Mouse (Mus musculus) mature B cell (primary cell): Measurements from ENCODE around the gene Arvcf.

Source experiments
- in situ Hi-C: fragments of 300-500 bp; cut with MboI; formaldehyde crosslinking; loops from 2 replicates; pipeline ENCODE4 v1.14.3; 2019

Arvcf gene

DNA sequence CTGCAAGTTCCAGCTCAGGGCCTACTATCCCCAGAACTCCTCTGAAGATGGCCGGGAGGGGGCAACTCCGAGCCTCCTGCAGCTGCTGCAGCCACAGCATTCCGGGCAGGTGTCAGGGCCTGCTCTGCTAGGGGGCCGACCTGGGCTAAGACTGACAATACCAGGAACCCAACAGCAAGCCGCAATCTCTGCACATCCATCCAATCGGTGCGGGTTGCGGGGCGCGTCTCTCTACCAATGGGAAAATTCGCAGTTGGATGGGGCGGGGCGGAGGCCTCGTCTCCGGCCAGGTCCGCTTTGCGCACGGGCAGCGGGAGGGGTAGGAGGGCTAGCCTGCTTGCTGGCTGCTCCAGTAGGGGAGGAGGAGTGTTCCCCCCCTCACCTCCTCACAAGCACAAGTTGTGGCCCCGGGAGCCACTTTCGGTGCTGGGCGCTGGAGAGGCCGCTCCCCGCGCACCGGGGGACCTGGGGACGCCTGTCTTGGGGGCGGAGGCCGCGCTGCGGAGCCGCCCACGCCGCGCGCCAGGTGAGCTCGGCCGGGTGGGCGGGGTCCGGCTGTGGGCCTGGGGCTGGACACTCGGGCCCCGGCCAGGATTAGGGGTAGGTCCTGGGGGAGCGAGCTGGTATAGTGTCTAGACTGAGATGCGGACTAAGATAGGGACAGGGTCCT, at the start of gene Arvcf, which contains the start of gene Tango2:
TSS of gene Arvcf (plus strand) at position 252 of the 670 bp plus-strand sequence.
TSS of gene Tango2 (minus strand) at position 173 of the 670 bp plus-strand sequence.
- in situ Hi-C loops: no loop called here

- in situ Hi-C loops: no loop called here
These were observed 39.8 kb upstream of the Arvcf start for GRCm38 (mm10) chr16:18308159-18308558.

GRCm38 (mm10) chr16:18318992-18319391, 29.0 kb upstream of the Arvcf start:
- in situ Hi-C loops: no loop called here

GRCm38 (mm10) chr16:18321443-18321842, 26.5 kb upstream of the Arvcf start:
- in situ Hi-C loops: no loop called here

DNA sequence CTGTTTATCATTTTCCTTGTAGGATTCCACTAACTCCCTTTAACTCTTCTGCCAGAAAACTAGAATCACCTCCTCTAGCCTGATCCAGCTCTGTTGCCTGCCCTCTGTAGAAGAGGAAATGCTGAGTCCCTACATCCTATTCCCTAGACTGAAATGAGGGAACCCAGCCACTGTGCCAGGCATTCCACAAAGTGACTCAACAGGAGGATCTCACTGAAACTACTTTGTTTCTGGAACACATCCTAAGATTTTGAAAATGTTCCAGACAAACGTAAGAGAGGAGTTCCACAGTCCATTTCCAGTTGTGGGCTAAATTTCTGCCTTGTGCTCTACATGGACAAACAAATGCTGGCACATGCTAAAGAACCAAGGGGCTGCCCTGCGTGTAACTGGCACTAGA, 24.5 kb upstream of the Arvcf start:
- in situ Hi-C loops: no loop called here

GRCm38 (mm10) chr16:18324031-18324430, 24.0 kb upstream of the Arvcf start:
- in situ Hi-C loops: no loop called here

DNA sequence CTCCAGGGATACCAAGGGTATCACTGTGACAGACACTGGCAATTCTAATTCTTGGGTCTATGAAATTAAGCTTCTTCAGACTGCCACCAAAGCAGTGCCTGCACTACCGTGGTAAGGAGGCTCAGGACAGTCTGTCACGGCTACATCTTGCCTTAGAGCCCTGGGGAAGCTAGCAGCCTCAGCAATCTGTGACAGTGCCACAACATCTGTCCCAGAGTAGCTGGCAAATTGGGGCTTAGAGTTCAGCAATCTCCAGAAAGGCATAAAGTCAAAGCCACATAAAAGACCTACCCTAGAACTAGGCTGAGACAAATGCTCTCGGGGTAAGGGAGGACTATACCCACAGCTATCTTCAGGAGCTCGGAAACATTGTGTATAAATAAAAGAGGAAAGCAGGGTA, 22.2 kb upstream of the Arvcf start:
- in situ Hi-C loops: no loop called here

DNA sequence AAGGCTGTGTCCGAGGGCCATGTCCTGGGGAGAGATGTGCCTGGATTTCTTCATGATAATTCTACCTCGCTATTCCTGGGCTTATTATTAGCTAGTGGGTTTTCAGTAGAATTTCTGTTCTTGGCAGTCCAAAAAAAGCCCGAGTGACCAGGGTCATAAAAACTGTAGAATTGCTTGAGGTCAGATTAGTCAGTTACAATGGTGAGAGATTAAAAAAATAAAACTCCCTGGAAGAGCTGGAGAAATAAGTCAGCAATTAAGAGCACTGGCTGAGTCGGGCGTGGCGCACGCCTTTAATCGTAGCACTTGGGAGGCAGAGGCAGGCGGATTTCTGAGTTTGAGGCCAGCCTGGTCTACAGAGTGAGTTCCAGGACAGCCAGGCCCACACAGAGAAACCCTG, 20.0 kb upstream of the Arvcf start:
- in situ Hi-C loops: no loop called here

GRCm38 (mm10) chr16:18328524-18328923, 19.5 kb upstream of the Arvcf start:
- in situ Hi-C loops: no loop called here

DNA sequence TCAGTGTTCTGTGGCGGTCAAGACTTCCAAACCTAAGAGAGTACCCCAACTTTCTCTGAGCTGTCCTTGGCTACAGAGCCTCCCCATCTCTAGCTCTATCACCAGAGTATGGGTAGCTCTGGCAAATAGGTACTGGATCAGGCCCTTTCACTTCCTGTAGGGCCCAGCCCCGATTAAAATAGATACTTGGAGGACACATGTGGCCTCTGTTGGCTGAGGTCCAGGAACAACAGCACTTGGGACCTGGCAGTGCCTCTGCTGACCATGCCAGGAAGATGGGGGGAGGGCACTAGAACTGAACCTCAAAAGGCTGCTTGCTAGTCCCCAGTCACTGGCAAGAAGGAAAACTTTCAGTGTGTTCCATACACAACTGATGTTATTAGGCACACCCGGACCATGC, 14.0 kb upstream of the Arvcf start:
- in situ Hi-C loops: no loop called here

- in situ Hi-C loops: no loop called here
These were observed 12.0 kb upstream of the Arvcf start for GRCm38 (mm10) chr16:18335981-18336380.

- in situ Hi-C loops: no loop called here
These were observed 10.7 kb upstream of the Arvcf start for GRCm38 (mm10) chr16:18337261-18337660.

- in situ Hi-C loops: no loop called here
These were observed 8.1 kb upstream of the Arvcf start for GRCm38 (mm10) chr16:18339866-18340265.

DNA sequence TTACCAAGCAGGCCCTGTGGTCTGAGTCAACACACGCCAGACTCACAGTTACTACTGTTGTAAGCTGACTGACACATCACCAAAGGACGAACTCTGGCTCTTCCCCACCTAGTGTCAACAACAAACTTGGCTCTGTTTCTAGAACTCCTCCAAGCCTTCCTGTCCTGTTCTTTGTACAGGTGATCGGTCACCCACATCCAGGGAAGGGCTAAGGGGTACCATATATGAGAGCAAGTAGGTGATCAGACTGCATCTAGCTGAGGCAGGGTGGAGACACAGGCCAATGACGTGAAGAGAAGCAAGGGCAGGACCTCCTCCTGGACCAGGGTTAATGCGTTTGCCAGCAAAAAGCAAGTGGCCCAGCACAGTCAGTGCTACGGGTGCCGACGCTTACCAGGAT, 6.4 kb upstream of the Arvcf start:
- in situ Hi-C loops: no loop called here

DNA sequence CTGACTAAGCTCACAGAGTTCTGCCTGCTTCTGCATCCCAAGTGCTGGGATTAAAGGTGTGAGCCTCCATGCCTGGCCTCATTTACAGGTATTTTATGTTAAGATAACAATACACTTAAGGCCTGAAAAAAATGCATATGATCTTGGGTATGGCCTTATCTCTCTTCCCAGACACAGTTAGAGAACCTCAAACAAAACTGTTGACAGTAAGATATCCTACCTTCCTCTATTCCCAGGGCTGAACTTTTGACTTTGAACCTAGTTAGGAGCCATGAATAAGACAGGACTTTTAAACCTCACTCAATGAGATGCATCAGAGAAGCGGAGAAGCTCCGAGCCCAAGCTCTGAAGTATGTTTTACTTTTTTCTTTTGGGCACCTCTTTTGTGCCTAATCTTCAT, 5.9 kb upstream of the Arvcf start:
- in situ Hi-C loops: no loop called here

DNA sequence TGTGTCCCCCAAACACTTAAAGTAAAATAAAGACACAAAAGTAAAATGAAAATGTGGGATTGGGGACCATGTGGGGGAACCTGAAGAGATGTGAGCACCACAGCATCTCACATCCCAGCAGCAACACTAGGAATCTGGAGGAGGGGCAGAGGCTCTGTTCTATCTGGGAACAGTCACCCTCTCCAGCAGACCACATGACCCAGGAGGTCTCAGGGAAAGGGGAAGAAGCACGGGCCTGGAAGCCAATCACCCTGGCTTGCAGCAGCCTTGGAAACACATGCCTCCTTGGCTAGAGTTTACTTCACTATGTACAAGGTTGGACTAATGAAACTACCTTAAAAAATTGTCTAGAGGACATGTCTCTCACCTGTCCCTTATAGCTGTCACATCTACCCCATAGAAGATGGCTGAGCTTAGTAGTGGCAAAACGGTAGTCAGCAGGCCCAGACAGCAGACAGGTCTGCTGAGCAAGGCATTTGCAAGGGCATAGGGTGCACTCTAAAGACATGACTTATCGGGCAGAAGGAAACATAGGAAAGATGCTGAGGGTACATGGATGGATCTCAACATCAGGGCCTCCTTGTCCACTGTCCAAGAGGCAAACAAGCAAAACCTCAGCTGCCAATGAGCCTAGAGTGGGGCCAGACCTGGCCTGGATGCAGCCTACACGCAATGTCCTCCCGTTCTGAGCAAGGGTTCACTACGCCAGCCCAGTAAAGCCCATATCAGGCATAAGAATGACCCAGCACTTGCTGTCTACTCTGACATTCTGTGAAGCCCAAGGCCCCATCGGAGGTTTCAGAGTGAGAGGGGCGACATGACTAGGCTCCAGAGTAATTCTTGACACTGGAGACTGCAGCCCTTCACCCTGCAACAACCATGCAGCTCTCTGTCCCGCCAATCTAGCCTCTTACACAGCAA, 5.1 kb upstream of the Arvcf start:
- in situ Hi-C loops: no loop called here

GRCm38 (mm10) chr16:18343778-18344177, 4.2 kb upstream of the Arvcf start:
- in situ Hi-C loops: no loop called here

DNA sequence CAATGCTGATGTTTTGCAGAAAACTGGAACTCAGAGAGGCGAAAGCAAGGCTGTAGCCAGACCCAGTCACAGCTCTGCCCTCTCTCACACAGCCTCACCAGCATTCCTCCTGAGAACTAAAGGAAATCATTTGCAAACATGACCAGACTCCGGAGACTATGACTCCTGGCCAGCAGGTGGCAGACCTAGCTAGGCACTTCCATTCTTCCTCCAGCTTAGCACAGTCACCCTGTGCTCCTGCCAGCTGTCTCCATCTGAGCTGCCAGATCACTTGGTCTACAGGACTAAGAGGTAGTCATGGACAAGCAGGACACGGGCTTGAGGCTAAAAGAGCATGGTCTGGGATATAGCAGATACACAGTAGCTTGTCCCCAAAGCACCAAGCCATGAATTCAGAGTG, 2.7 kb upstream of the Arvcf start:
- in situ Hi-C loops: no loop called here

- in situ Hi-C loops: no loop called here
These were observed 706 bp downstream of the Arvcf start for GRCm38 (mm10) chr16:18348601-18349175.

GRCm38 (mm10) chr16:18349761-18350325, 1.9 kb downstream of the Arvcf start:
- in situ Hi-C loops: no loop called here

DNA sequence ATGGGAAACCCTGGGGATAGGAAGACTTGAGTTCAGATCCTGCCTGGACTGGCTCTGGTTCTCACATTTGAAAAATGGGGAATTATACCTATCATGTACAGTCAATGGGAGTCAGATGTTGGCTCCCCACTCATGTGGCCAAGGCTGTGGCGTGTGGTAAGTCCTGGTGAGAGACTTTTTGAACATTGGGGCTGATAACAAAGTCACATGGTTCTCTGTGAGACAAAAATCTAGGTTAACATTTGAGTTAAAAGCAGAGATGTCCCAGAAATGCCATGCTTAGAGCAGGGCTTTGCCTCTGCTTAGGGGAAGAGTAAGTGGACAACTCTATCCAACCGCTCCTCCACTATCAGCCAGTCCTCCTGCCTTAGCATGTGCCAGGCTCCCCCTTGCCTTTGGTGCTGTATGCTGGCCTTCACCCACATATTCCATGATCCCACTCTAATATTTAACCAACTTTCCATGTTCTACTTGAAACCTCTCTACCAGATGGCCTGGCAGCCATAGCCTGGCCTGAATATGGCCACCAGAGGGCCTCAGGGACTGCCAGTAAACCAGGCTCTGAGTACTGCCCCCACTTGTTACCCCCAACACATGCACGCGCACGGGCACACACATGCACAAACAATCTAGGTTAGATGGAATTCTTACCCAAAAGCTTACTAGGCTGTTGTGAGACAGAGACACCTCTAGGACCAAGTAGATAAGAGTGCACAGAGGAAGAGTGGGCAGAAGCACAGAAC, 3.5 kb downstream of the Arvcf start:
- in situ Hi-C loops: no loop called here

GRCm38 (mm10) chr16:18353106-18353505, 5.1 kb downstream of the Arvcf start:
- in situ Hi-C loops: no loop called here
